Comparison of ENCODE assay signal across 8 mouse cellular contexts in genomic region chr12:111416921-111417779, GRCm38 (mm10). TPM values are rescaled to one million over a fixed set of nuclear protein-coding genes. Genes with fewer than 3 reads are reported as not detected.
DNase-seq lines count a peak whose midpoint lies in the region; ATAC-seq lines count a peak whose summit lies in the region.

Gene Exoc3l4 (plus strand): TSS chr12:111417017.

- no peaks in the 10 kb centered on the region for H3K36me3 ChIP-seq in heart, embryonic 12.5 days
- H3K36me3 ChIP-seq in midbrain, embryonic 10.5 days = no peaks in the 10 kb centered on the region

- H3K27ac ChIP-seq in heart, embryonic 12.5 days (ENCODE audit: poor library complexity, severe bottlenecking) = no peak within 1 kb of the TSS
- H3K27ac ChIP-seq in midbrain, embryonic 10.5 days (replicated peaks) = peak within 1 kb of the TSS; percentile 68

- ATAC-seq in heart, embryonic 12.5 days (ENCODE audit: insufficient number of reproducible peaks, low FRiP score) = no peak

- H3K4me2 ChIP-seq in heart, embryonic 12.5 days = peak within 1 kb of the TSS; percentile 79

- H3K9ac ChIP-seq in heart, embryonic 12.5 days = peak within 1 kb of the TSS; percentile 67

- DNase-seq in thymus, postnatal 4 days = peak; percentile 24
- no peak for DNase-seq in thymus, postnatal 14 days
- DNase-seq in kidney, postnatal 10 days = peak; percentile 69
- DNase-seq in midbrain, embryonic 10.5 days (ENCODE audit: low spot score) = peak; percentile 59
- DNase-seq in urinary bladder, postnatal 10 days (ENCODE audit: low spot score) = no peak
- no peak for DNase-seq in natural killer cell, adult 2 months (ENCODE audit: low spot score in 2 of 2)
- no peak for DNase-seq in gastrocnemius, postnatal 4 days (ENCODE audit: low spot score in 2 of 2)

- no peaks in the 10 kb centered on the region for H3K9me3 ChIP-seq in heart, embryonic 12.5 days (replicated peaks)
- H3K9me3 ChIP-seq in midbrain, embryonic 10.5 days (replicated peaks) = no peaks in the 10 kb centered on the region

- 3% methylated on average over 17 of the region's 17 CpGs for WGBS in heart, embryonic 12.5 days
- WGBS in midbrain, embryonic 10.5 days = 2% methylated on average over 17 of the region's 17 CpGs

- peaks cover 32% of the 10 kb centered on the region for H3K27me3 ChIP-seq in heart, embryonic 12.5 days (replicated peaks)
- peaks cover 82% of the 10 kb centered on the region for H3K27me3 ChIP-seq in midbrain, embryonic 10.5 days (ENCODE audit: low read depth, poor library complexity, severe bottlenecking)

- peak within 1 kb of the TSS; percentile 42 for H3K4me3 ChIP-seq in heart, embryonic 12.5 days
- peak within 1 kb of the TSS; percentile 47 for H3K4me3 ChIP-seq in midbrain, embryonic 10.5 days

- peaks cover 58% of the 10 kb centered on the region for H3K4me1 ChIP-seq in heart, embryonic 12.5 days (replicated peaks)
- H3K4me1 ChIP-seq in midbrain, embryonic 10.5 days = peaks cover 35% of the 10 kb centered on the region

RNA-seq across cellular contexts. Expression of gene Exoc3l4, which starts in this region (rescaled TPM):
- polyA plus RNA-seq in heart, embryonic 12.5 days (2016; fragmentation: Nextera tagmentation; extraction: Ambion mirVana) = 8.5 and 10.1 TPM in 2 replicates
- 3.7 and 4.3 TPM in 2 replicates for polyA plus RNA-seq in midbrain, embryonic 10.5 days (2016; fragmentation: Nextera tagmentation; extraction: Ambion mirVana)
- 1 to 10 TPM; 5.0 to 6.1 TPM for total RNA-seq in gastrocnemius, postnatal 4 days (2021)

Comparison
In these comparisons a context has a peak if more than half of its experiments do, and no peak if none do; other contexts are left out.
1. DNase-seq: peak in thymus, postnatal 4 days (single experiment), kidney, postnatal 10 days (single experiment) and midbrain, embryonic 10.5 days (single experiment); none in thymus, postnatal 14 days (single experiment), urinary bladder, postnatal 10 days (single experiment), natural killer cell, adult 2 months (0 of 2) and gastrocnemius, postnatal 4 days (0 of 2).